Mouse (Mus musculus): ENCODE data around the gene Folr1.
A peak's percentile ranks its signal among the peaks of the same experiment; 100 is the strongest.

The Folr1 gene

GRCm38 (mm10) chr7:101870629-101871028 lies at the start of gene Folr1:
Gene Folr1 (minus strand): TSS chr7:101870788.
- ATAC-seq (ENCODE audit: low TSS enrichment) = no peak

- peak; percentile 82 for ATAC-seq (ENCODE audit: low TSS enrichment)
Observed at GRCm38 (mm10) chr7:101918071-101918470, 47.5 kb upstream of the Folr1 start.

- ATAC-seq (ENCODE audit: low TSS enrichment) = no peak
Observed at GRCm38 (mm10) chr7:101911982-101912381, 41.4 kb upstream of the Folr1 start.

GRCm38 (mm10) chr7:101910138-101910537 lies 39.5 kb upstream of the Folr1 start:
- ATAC-seq (ENCODE audit: low TSS enrichment) = no peak

GRCm38 (mm10) chr7:101908367-101908766 lies 37.8 kb upstream of the Folr1 start:
- ATAC-seq (ENCODE audit: low TSS enrichment) = no peak

- ATAC-seq (ENCODE audit: low TSS enrichment) = no peak
Observed at GRCm38 (mm10) chr7:101906696-101907095, 36.1 kb upstream of the Folr1 start.

- no peak for ATAC-seq (ENCODE audit: low TSS enrichment)
Observed at GRCm38 (mm10) chr7:101906287-101906681, 35.7 kb upstream of the Folr1 start, which contains the start of gene Tomt. Gene Tomt (minus strand): TSS chr7:101906359.

GRCm38 (mm10) chr7:101905561-101906286 lies 35.1 kb upstream of the Folr1 start, which contains the start of gene Lamtor1:
Gene Lamtor1 (plus strand): TSS chr7:101905904.
- ATAC-seq (ENCODE audit: low TSS enrichment) = peak; percentile 95

GRCm38 (mm10) chr7:101902846-101903245 lies 32.3 kb upstream of the Folr1 start:
- no peak for ATAC-seq (ENCODE audit: low TSS enrichment)

GRCm38 (mm10) chr7:101901969-101902368 lies 31.4 kb upstream of the Folr1 start:
- ATAC-seq (ENCODE audit: low TSS enrichment) = no peak

GRCm38 (mm10) chr7:101900331-101901097 lies 29.9 kb upstream of the Folr1 start:
- ATAC-seq (ENCODE audit: low TSS enrichment) = no peak

- peak; percentile 95 for ATAC-seq (ENCODE audit: low TSS enrichment)
Observed at GRCm38 (mm10) chr7:101896104-101897066, 25.8 kb upstream of the Folr1 start.

- no peak for ATAC-seq (ENCODE audit: low TSS enrichment)
Observed at GRCm38 (mm10) chr7:101895695-101896094, 25.1 kb upstream of the Folr1 start.

- no peak for ATAC-seq (ENCODE audit: low TSS enrichment)
Observed at GRCm38 (mm10) chr7:101888460-101888859, 17.9 kb upstream of the Folr1 start.

GRCm38 (mm10) chr7:101886274-101886673 lies 15.7 kb upstream of the Folr1 start:
- peak; percentile 91 for ATAC-seq (ENCODE audit: low TSS enrichment)

GRCm38 (mm10) chr7:101884160-101884559 lies 13.6 kb upstream of the Folr1 start:
- ATAC-seq (ENCODE audit: low TSS enrichment) = no peak

GRCm38 (mm10) chr7:101882413-101883154 lies 12.0 kb upstream of the Folr1 start:
- peak; percentile 60; the same call in 1 of the 2 replicates for ATAC-seq (ENCODE audit: low TSS enrichment)

- no peak for ATAC-seq (ENCODE audit: low TSS enrichment)
Observed at GRCm38 (mm10) chr7:101880855-101881254, 10.3 kb upstream of the Folr1 start.

- no peak for ATAC-seq (ENCODE audit: low TSS enrichment)
Observed at GRCm38 (mm10) chr7:101875978-101876377, 5.4 kb upstream of the Folr1 start.

GRCm38 (mm10) chr7:101871296-101871695 lies 708 bp upstream of the Folr1 start:
- no peak for ATAC-seq (ENCODE audit: low TSS enrichment)

- ATAC-seq (ENCODE audit: low TSS enrichment) = no peak
Observed at GRCm38 (mm10) chr7:101869163-101869500, 1.5 kb downstream of the Folr1 start.

All from frontal cortex, adult (tissue).